Mouse (Mus musculus): ENCODE measurements around the gene Rexo1.

Rexo1 gene

DNA sequence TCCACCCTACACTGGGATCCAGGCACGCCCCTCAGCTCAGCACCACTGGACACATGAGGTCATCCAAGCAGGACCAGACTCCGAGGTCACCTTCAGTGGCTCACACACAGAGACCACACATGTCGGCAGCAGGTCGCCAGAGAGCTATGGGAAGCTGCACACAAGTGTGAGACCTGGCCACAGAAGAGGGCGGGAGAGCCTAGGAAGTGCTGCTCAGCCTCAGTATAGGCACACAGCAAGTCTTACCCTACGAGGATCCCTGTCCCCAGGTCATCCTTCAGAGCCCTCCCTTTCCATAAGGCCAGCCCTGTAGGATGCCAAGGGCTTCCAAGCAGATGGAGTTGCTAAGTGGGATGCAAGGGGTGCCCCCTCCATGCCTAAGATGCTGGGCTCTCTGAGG, 7.4 kb downstream of the Rexo1 start:
- DNase-seq (ENCODE audit: low spot score) = no peak

GRCm38 (mm10) chr10:80553575-80553974, 7.8 kb downstream of the Rexo1 start:
- DNase-seq (ENCODE audit: low spot score) = no peak

- peak; percentile 60 for DNase-seq (ENCODE audit: low spot score)
Measured at GRCm38 (mm10) chr10:80552364-80552763, 9.0 kb downstream of the Rexo1 start.

DNA sequence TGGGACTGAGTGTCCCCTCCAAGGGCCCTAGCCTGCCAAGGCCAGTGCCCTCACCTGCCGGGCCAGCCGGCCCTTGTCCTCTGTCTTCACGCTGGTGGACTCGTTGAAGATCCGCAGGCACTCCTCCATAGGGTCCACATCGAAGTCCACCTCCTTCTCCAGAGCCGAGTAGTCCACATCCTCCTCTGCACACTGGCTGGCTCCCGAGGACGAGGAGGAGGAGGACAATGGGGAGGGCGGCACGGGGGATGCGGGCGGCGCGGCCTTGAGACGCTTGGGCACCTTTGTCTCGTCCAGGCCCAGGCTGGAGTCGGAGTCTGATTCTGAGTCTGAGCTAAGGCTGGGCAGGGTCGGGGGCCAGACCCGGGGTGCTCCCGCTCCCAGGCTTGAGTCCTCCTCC, 12.1 kb downstream of the Rexo1 start:
- DNase-seq (ENCODE audit: low spot score) = peak; percentile 80

DNA sequence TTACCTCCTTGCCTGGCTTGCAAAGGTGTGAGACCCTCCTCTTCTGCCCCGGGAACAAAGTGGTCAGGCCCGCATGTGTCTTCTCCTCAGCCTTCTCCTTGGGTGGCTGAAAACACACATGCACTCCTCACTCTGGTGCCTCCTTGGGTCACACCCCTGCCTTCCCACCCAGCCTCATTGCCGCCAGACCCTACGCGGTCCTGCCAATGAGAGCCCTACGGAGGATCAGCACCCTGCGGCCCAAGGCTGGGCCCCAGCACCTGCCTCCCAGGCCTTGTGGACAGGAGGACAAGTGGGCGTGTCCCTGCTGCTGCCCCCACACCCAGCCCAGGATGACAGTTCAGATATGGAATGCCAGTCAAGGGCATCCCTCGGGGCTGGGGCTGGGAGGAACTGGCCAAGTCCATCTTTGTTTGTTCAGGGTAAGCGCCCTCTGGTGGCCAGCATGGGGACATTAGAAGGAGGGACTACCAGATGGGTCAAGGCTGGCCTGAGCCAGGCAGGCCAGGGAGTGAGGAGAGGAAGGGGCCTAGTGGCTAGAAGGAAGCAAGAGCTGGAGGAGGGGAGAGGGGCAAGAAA, 12.8 kb downstream of the Rexo1 start:
- peak; percentile 92 for DNase-seq (ENCODE audit: low spot score)

GRCm38 (mm10) chr10:80547539-80547938, 13.8 kb downstream of the Rexo1 start:
- peak; percentile 66 for DNase-seq (ENCODE audit: low spot score)

- no peak for DNase-seq (ENCODE audit: low spot score)
Measured at GRCm38 (mm10) chr10:80546945-80547344, 14.4 kb downstream of the Rexo1 start.

DNA sequence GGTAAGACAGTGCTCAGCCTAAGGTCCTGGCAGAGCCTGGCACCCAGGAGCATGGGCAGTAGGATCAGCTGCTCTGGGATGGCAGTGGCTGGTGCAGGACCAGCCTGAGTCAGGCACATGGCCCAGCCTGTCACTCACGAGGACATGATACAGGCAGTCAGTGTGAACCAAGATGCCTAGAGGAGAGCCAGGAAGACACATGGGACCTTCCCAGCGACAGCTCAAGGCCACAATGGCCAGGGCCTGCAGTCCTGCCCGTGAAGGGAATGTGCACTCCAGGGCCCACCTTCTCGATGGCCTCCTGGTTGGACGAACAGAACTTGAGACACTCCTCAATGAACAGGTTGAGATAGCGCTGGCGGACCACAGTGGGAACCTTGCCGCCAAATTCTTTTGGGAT, 15.8 kb downstream of the Rexo1 start:
- DNase-seq (ENCODE audit: low spot score) = no peak

DNA sequence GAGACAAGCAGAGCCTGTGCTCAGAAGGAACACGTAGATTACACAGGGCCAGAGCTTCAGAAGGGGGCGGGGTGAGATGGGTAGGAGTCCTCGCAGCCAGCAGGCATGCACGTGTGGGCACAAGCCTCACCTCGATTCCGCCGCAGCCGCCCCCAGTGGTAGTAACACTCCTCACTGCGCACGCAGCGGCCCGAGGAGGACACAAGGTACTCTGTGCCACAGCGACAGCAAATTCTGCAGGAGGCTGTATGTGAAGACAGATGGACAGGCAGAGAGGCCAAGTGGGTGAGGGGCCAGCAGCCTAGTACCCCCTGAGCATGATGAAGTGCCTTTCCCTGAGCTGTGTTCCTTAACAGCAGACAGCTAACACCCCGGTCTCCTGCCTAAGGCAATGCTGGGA, 17.5 kb downstream of the Rexo1 start:
- no peak for DNase-seq (ENCODE audit: low spot score)

- no peak for DNase-seq (ENCODE audit: low spot score)
Measured at GRCm38 (mm10) chr10:80539493-80539892, 21.9 kb downstream of the Rexo1 start.

- peak; percentile 97 for DNase-seq (ENCODE audit: low spot score)
Measured at GRCm38 (mm10) chr10:80538710-80539394, 22.5 kb downstream of the Rexo1 start, which contains the start of gene Atp8b3. TSS of gene Atp8b3 (minus strand) at chr10:80539124.

- DNase-seq (ENCODE audit: low spot score) = no peak
Measured at GRCm38 (mm10) chr10:80538180-80538579, 23.2 kb downstream of the Rexo1 start.

DNA sequence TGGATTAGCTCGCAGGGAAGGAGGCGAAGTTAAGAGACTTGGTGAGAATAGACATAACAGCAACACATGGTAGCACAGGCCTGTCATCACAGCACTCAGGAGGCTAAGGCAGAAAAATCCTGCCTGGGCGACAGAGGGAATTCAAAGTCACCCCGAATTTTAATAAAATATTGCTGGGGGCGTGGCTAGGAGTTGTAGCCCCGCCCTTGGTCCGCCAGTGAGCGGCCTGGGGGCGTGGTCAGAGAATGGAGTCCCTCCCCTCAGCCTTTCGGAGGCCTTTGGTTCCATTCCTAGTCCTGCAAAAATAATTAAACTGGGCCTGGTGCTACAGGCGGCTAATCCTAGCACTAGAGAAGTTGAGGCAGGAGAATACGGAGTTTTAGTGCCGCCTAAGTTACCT, 25.6 kb downstream of the Rexo1 start:
- DNase-seq (ENCODE audit: low spot score) = peak; percentile 74

DNA sequence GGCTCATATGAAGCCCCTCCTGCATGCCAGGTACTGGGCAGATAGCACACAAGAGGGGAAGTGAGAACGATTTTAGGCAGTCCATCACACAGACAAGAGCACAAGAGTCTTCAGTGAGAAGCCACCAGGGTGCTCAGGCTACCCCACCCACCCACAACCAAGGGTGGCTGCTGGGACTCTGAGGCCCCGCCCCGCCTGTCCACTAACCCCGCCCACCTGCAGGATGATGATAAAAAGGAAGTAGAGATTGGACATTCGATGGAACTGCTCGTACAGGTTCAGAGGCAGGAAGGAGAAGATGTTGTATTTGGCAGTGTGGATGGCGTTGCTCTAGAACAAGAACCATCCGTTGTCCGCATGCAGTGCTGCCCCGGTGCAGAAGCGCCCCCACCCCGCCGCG, 26.3 kb downstream of the Rexo1 start:
- no peak for DNase-seq (ENCODE audit: low spot score)

- peak; percentile 82 for DNase-seq (ENCODE audit: low spot score)
Measured at GRCm38 (mm10) chr10:80533704-80534103, 27.7 kb downstream of the Rexo1 start.

GRCm38 (mm10) chr10:80532783-80533182, 28.6 kb downstream of the Rexo1 start:
- DNase-seq (ENCODE audit: low spot score) = no peak

DNA sequence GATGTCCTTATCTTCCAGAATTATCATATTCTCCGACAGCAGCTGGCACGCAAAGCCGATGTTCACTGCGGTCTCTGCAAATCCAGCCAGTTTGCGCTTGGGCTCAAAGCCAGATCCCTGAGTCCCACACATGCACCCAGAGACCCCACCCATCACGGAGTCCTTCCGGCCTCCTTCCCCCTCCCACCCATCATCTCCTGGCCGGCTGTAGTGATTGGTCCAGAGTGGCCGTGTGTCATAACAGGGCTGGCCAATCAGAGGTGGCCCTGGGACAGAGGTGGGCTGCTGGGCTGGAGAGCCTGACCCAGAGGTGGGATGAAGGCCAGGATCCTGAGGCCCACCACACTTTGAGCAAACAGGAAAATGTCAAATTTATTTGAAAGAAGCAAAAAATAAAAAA, 35.2 kb downstream of the Rexo1 start:
- DNase-seq (ENCODE audit: low spot score) = no peak

GRCm38 (mm10) chr10:80523299-80523698, 38.1 kb downstream of the Rexo1 start:
- no peak for DNase-seq (ENCODE audit: low spot score)

DNA sequence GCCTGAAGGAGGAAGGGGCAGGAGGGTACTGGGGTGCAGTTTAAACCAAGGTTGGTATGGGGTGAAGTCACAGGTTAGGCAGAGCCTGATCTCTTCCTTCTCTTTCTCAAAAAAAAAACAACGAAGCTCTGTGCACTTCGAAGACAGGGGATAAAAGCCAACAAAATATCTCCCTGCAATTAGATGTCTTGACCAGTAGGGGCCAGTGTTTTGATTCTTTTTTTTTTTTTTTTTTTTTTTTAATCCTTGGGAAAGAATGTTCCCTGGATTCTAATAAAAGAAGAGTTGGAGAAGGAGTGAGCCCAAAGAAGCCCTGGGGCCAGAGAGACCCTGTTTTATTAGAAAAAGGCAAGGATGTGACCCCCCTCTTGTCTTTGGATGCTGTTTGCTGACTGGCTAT, 42.1 kb downstream of the Rexo1 start:
- DNase-seq (ENCODE audit: low spot score) = no peak

DNA sequence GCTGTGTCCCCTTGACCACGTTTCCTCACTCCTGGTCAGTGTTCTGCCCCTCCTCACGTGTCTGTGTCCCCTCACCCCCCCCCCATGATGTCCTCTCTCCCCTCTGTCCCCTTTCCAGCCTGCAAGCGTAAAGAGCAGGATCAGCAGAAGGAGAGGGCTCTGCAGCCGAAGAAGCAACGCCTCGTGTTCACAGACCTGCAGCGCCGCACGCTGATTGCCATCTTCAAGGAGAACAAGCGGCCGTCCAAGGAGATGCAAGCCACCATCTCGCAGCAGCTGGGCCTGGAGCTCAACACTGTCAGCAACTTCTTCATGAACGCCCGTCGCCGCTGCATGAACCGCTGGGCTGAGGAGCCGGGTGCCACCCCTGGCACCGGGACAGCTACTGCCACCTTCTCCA, 47.6 kb downstream of the Rexo1 start:
- DNase-seq (ENCODE audit: low spot score) = no peak

DNA sequence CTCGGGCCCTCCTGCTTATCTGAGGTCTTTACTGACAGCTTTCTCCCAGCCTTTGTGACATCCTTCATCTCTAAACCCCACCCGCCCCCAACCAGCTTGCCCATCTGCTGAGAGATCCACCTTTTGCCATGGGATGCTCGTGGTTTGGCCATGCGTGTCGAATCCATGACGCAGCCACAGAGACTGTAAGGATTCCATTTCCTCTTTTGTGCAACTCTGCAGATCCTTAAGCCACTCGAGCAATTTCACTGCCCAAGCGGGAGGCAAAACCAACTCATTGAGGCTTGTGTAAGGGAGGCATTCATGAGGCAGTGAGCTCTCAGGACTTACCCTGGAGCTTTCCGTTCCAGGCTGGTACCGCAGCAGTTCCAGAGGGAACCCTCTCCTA, 51.1 kb downstream of the Rexo1 start:
- DNase-seq (ENCODE audit: low spot score) = no peak

- peak; percentile 93 for DNase-seq (ENCODE audit: low spot score)
Measured at GRCm38 (mm10) chr10:80509412-80510272, 51.7 kb downstream of the Rexo1 start.

- DNase-seq (ENCODE audit: low spot score) = peak; percentile 86
Measured at GRCm38 (mm10) chr10:80506222-80506621, 55.1 kb downstream of the Rexo1 start.
